Mouse (Mus musculus) spleen, postnatal 4 days (tissue): ENCODE results near the gene Igll1.
"Not testable (repeated sequence)": the region's sequence is repeated elsewhere in the genome, so short reads cannot be mapped to it uniquely, and the experiment has no call there.

Experiments
- DNase-seq, 2 experiments: peaks; one replicate each; pipeline ENCODE4 v3.0.0; 2022; ENCODE audit warnings: low spot score in 2 of 2

Gene Igll1

GRCm38 (mm10) chr16:16863978-16864377 is at the start of gene Igll1:
TSS of gene Igll1 (minus strand) at chr16:16863985.
- DNase-seq = no peak

GRCm38 (mm10) chr16:16913440-16913839 is 49.7 kb upstream of the Igll1 start:
- no peak for DNase-seq

- DNase-seq = peak; percentile 74 to 87
These were observed 48.1 kb upstream of the Igll1 start for GRCm38 (mm10) chr16:16911641-16912597.

- no peak for DNase-seq
These were observed 44.0 kb upstream of the Igll1 start for GRCm38 (mm10) chr16:16907799-16908198.

GRCm38 (mm10) chr16:16903188-16903587 is 39.4 kb upstream of the Igll1 start:
- no peak for DNase-seq

- no peak for DNase-seq
These were observed 38.5 kb upstream of the Igll1 start for GRCm38 (mm10) chr16:16902329-16902728.

- no peak for DNase-seq
These were observed 33.3 kb upstream of the Igll1 start for GRCm38 (mm10) chr16:16897056-16897584.

GRCm38 (mm10) chr16:16896382-16897055 is 32.7 kb upstream of the Igll1 start, which contains the start of gene Ppm1f:
TSS of gene Ppm1f (plus strand) at chr16:16896469.
- peak; percentile 95 to 99 for DNase-seq

GRCm38 (mm10) chr16:16896015-16896381 is 32.2 kb upstream of the Igll1 start:
- DNase-seq = peak; percentile 39 to 69

- no peak for DNase-seq
These were observed 28.6 kb upstream of the Igll1 start for GRCm38 (mm10) chr16:16892366-16892765.

GRCm38 (mm10) chr16:16888341-16888740 is 24.6 kb upstream of the Igll1 start:
- DNase-seq = no peak

GRCm38 (mm10) chr16:16879025-16879424 is 15.2 kb upstream of the Igll1 start:
- no peak for DNase-seq

- DNase-seq = peak; percentile 86 to 91
These were observed 7.0 kb upstream of the Igll1 start, which contains the start of the genes Top3b and Vpreb1 for GRCm38 (mm10) chr16:16870617-16871331. TSS of gene Top3b (plus strand) at chr16:16870736. TSS of gene Vpreb1 (minus strand) at chr16:16870843.

GRCm38 (mm10) chr16:16870241-16870616 is 6.4 kb upstream of the Igll1 start:
- DNase-seq = no peak

GRCm38 (mm10) chr16:16865696-16866561 is 2.1 kb upstream of the Igll1 start:
- no peak for DNase-seq

GRCm38 (mm10) chr16:16865217-16865616 is 1.4 kb upstream of the Igll1 start:
- DNase-seq = peak in 1 of 2 experiments; percentile 18

- no peak for DNase-seq
These were observed 1.5 kb downstream of the Igll1 start for GRCm38 (mm10) chr16:16862288-16862687.

GRCm38 (mm10) chr16:16856731-16857476 is 6.9 kb downstream of the Igll1 start:
- DNase-seq = peak in 1 of 2 experiments; percentile 56

- not testable (repeated sequence) for DNase-seq
These were observed 7.7 kb downstream of the Igll1 start for GRCm38 (mm10) chr16:16856054-16856453.

GRCm38 (mm10) chr16:16855541-16855940 is 8.2 kb downstream of the Igll1 start:
- DNase-seq = no peak
